Mouse (Mus musculus): ENCODE data around the gene Frmpd4. TPM values are rescaled to one million over a fixed set of nuclear protein-coding genes. Genes with fewer than 3 reads are reported as not detected.

The Frmpd4 gene
- polyA plus RNA-seq, 1 experiment from 2014 or later: 0.47 TPM

GRCm38 (mm10) chrX:167828456-167828855 is 748.6 kb downstream of the Frmpd4 start:
- no peak overlapping the region for H3K27ac ChIP-seq
- H3K9me3 ChIP-seq: no peaks in the 10 kb centered on the region
- no peaks in the 10 kb centered on the region for H3K36me3 ChIP-seq
- no peak overlapping the region for H3K4me2 ChIP-seq (replicated peaks)
- H3K4me3 ChIP-seq (replicated peaks): no peak overlapping the region
- no peaks in the 10 kb centered on the region for H3K4me1 ChIP-seq (replicated peaks)
- no peak for ATAC-seq
- no peak overlapping the region for H3K9ac ChIP-seq (replicated peaks)
- H3K27me3 ChIP-seq: peaks cover 22% of the 10 kb centered on the region; the same call in 1 of the 2 replicates

GRCm38 (mm10) chrX:167817363-167817762 is 759.7 kb downstream of the Frmpd4 start:
- WGBS: 40% methylated on average over 4 of the region's 4 CpGs
- peaks cover 34% of the 10 kb centered on the region; the same call in 1 of the 2 replicates for H3K27me3 ChIP-seq

GRCm38 (mm10) chrX:167810120-167810519 is 766.9 kb downstream of the Frmpd4 start:
- 79% methylated on average over 2 of the region's 2 CpGs for WGBS
- Histone ChIP-seq H3K36me3 (no peaks in the 10 kb centered on the region), H3K4me3 (replicated peaks) (no peak overlapping the region), H3K9ac (replicated peaks) (no peak overlapping the region), H3K4me2 (replicated peaks) (no peak overlapping the region), H3K4me1 (replicated peaks) (no peaks in the 10 kb centered on the region), H3K27ac (no peak overlapping the region), H3K9me3 (no peaks in the 10 kb centered on the region), H3K27me3 (peaks cover 41% of the 10 kb centered on the region)
- no peak for ATAC-seq

More at GRCm38 (mm10) chrX:167817363-167817762, 759.7 kb downstream of the Frmpd4 start:
- no peak for ATAC-seq
- Histone ChIP-seq H3K4me2 (replicated peaks) (no peak overlapping the region), H3K9me3 (no peaks in the 10 kb centered on the region), H3K4me3 (replicated peaks) (no peak overlapping the region), H3K36me3 (no peaks in the 10 kb centered on the region), H3K27ac (no peak overlapping the region), H3K4me1 (replicated peaks) (no peaks in the 10 kb centered on the region), H3K9ac (replicated peaks) (no peak overlapping the region)

- Histone ChIP-seq H3K36me3 (no peaks in the 10 kb centered on the region), H3K4me2 (replicated peaks) (no peak overlapping the region), H3K9ac (replicated peaks) (no peak overlapping the region), H3K4me1 (replicated peaks) (no peaks in the 10 kb centered on the region), H3K27me3 (peaks cover 30% of the 10 kb centered on the region), H3K4me3 (replicated peaks) (no peak overlapping the region), H3K9me3 (no peaks in the 10 kb centered on the region), H3K27ac (no peak overlapping the region)
- WGBS: 92% methylated on average over 5 of the region's 5 CpGs
- no peak for ATAC-seq
Observed at GRCm38 (mm10) chrX:167808572-167808971, 768.5 kb downstream of the Frmpd4 start.

- no peak for ATAC-seq
Observed at GRCm38 (mm10) chrX:167788737-167789136, 788.3 kb downstream of the Frmpd4 start.

GRCm38 (mm10) chrX:167783526-167783925 is 793.5 kb downstream of the Frmpd4 start:
- Histone ChIP-seq H3K9me3 (no peaks in the 10 kb centered on the region), H3K4me3 (replicated peaks) (no peak overlapping the region), H3K27me3 (peaks cover 44% of the 10 kb centered on the region; the same call in 1 of the 2 replicates), H3K4me1 (replicated peaks) (no peaks in the 10 kb centered on the region), H3K36me3 (no peaks in the 10 kb centered on the region), H3K27ac (no peak overlapping the region), H3K4me2 (replicated peaks) (no peak overlapping the region), H3K9ac (replicated peaks) (no peak overlapping the region)
- no peak for ATAC-seq

More at GRCm38 (mm10) chrX:167788737-167789136, 788.3 kb downstream of the Frmpd4 start:
- Histone ChIP-seq H3K4me2 (replicated peaks) (no peak overlapping the region), H3K4me1 (replicated peaks) (no peaks in the 10 kb centered on the region), H3K36me3 (no peaks in the 10 kb centered on the region), H3K4me3 (replicated peaks) (no peak overlapping the region), H3K9me3 (no peaks in the 10 kb centered on the region), H3K9ac (replicated peaks) (no peak overlapping the region), H3K27ac (no peak overlapping the region), H3K27me3 (peaks cover 48% of the 10 kb centered on the region; the same call in 1 of the 2 replicates)
- WGBS: 90% methylated on average over 2 of the region's 2 CpGs

DNA sequence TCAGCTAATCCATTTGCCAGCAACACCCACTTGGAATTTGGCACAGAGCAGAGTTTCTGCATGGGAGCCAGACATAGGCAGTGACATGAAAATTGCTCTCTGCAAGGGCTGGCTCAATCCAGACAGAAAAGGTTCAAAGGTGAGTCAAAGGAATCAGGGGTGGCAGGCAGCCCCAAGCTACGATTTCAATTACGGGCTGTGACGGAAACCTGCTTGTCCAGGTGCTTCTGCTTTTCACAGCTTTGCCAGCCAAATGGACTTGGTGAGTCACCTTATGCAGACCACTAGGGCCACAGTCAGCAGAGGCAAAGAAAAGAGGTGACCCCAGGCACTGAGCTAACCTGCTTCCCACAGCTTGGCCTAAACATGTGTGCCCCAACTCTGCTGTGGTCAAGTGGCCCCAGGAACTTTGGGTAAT is 857.5 kb downstream of the Frmpd4 start:
- H3K9me3 ChIP-seq: no peaks in the 10 kb centered on the region
- no peak overlapping the region for H3K9ac ChIP-seq (replicated peaks)
- WGBS: 94% methylated on average over 3 of the region's 3 CpGs
- no peaks in the 10 kb centered on the region for H3K4me1 ChIP-seq (replicated peaks)
- H3K27ac ChIP-seq: no peak overlapping the region
- H3K36me3 ChIP-seq: no peaks in the 10 kb centered on the region
- peaks cover 60% of the 10 kb centered on the region for H3K27me3 ChIP-seq
- H3K4me2 ChIP-seq (replicated peaks): no peak overlapping the region
- no peak overlapping the region for H3K4me3 ChIP-seq (replicated peaks)
- no peak for ATAC-seq

DNA sequence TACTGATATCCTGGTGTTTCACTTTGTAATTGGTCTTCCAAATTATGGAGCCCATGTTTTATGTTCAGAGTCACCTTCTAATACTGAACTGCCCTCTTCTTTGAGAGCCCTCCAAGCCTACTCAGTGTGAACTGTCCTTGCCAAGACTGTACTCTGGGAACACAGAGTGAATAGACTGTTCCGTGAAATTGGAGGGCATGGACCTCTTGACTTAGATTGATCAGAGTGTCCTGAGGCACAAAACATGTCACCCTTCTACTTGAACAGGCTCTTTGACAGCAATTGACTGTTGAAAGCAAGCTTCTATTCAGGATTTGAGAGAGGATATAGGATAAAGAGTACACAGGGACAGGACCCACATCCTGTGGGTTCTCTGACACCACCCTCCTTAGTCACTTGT is 857.9 kb downstream of the Frmpd4 start:
- no peak overlapping the region for H3K9ac ChIP-seq (replicated peaks)
- no peak for ATAC-seq
- peaks cover 60% of the 10 kb centered on the region for H3K27me3 ChIP-seq
- H3K4me2 ChIP-seq (replicated peaks): no peak overlapping the region
- no peaks in the 10 kb centered on the region for H3K4me1 ChIP-seq (replicated peaks)
- H3K4me3 ChIP-seq (replicated peaks): no peak overlapping the region
- no peaks in the 10 kb centered on the region for H3K9me3 ChIP-seq
- no peak overlapping the region for H3K27ac ChIP-seq
- WGBS: 78% methylated on average over 1 of the region's 1 CpGs
- no peaks in the 10 kb centered on the region for H3K36me3 ChIP-seq

- H3K4me3 ChIP-seq (replicated peaks): no peak overlapping the region
- peak; percentile 90 for ATAC-seq
- H3K4me2 ChIP-seq (replicated peaks): no peak overlapping the region
- H3K9me3 ChIP-seq: no peaks in the 10 kb centered on the region
- peaks cover 52% of the 10 kb centered on the region; the same call in 1 of the 2 replicates for H3K27me3 ChIP-seq
- H3K9ac ChIP-seq (replicated peaks): no peak overlapping the region
- peak overlapping the region; percentile 58; the same call in 1 of the 2 replicates for H3K27ac ChIP-seq
- no peaks in the 10 kb centered on the region for H3K4me1 ChIP-seq (replicated peaks)
- 25% methylated on average over 5 of the region's 5 CpGs for WGBS
- H3K36me3 ChIP-seq: no peaks in the 10 kb centered on the region
Observed at GRCm38 (mm10) chrX:167654806-167655495, 922.1 kb downstream of the Frmpd4 start.

- Histone ChIP-seq H3K36me3 (no peaks in the 10 kb centered on the region), H3K27ac (peak overlapping the region; percentile 5; the same call in 1 of the 2 replicates), H3K4me3 (replicated peaks) (no peak overlapping the region), H3K9me3 (no peaks in the 10 kb centered on the region), H3K27me3 (peaks cover 52% of the 10 kb centered on the region; the same call in 1 of the 2 replicates), H3K4me1 (replicated peaks) (no peaks in the 10 kb centered on the region), H3K9ac (replicated peaks) (no peak overlapping the region), H3K4me2 (replicated peaks) (no peak overlapping the region)
- no peak for ATAC-seq
- 88% methylated on average over 8 of the region's 8 CpGs for WGBS
Observed at GRCm38 (mm10) chrX:167654249-167654648, 922.8 kb downstream of the Frmpd4 start.

GRCm38 (mm10) chrX:167597639-167598217 is 979.3 kb downstream of the Frmpd4 start:
- H3K27ac ChIP-seq: no peak overlapping the region
- H3K4me3 ChIP-seq (replicated peaks): no peak overlapping the region
- peaks cover 22% of the 10 kb centered on the region; the same call in 1 of the 2 replicates for H3K27me3 ChIP-seq
- no peak overlapping the region for H3K4me2 ChIP-seq (replicated peaks)
- H3K36me3 ChIP-seq: no peaks in the 10 kb centered on the region
- no peak for ATAC-seq
- no peak overlapping the region for H3K9ac ChIP-seq (replicated peaks)
- H3K4me1 ChIP-seq (replicated peaks): no peaks in the 10 kb centered on the region
- H3K9me3 ChIP-seq: no peaks in the 10 kb centered on the region

DNA sequence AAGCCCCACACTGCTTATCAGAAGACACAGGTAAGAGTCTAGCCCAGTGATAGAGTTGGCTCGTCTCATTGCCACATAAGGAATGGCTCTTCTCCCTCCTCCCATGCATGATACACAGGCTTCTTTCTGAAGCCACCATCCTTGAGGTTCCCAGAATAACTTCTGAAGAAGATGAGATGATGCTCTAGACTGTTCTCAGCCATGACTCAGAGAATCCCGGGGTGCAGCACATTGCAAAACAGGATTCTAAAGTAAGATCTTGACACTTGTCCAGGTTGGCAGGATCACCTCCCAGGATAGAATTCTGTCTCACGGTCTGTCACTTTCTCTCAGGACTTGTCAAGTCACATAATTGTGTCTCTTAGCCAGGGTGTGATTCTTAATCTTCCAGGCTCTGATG is 1024.2 kb downstream of the Frmpd4 start:
- ATAC-seq: no peak

More for the DNA sequence above, 1024.2 kb downstream of the Frmpd4 start:
- H3K9ac ChIP-seq (replicated peaks): no peak overlapping the region
- no peaks in the 10 kb centered on the region for H3K36me3 ChIP-seq
- H3K27ac ChIP-seq: no peak overlapping the region
- no peaks in the 10 kb centered on the region for H3K9me3 ChIP-seq
- peaks cover 49% of the 10 kb centered on the region; the same call in 1 of the 2 replicates for H3K27me3 ChIP-seq
- no peaks in the 10 kb centered on the region for H3K4me1 ChIP-seq (replicated peaks)
- WGBS: 94% methylated on average over 3 of the region's 3 CpGs
- no peak overlapping the region for H3K4me3 ChIP-seq (replicated peaks)
- H3K4me2 ChIP-seq (replicated peaks): no peak overlapping the region
